Comparison of ENCODE assay signal across 16 mouse cellular contexts in the genomic region with DNA sequence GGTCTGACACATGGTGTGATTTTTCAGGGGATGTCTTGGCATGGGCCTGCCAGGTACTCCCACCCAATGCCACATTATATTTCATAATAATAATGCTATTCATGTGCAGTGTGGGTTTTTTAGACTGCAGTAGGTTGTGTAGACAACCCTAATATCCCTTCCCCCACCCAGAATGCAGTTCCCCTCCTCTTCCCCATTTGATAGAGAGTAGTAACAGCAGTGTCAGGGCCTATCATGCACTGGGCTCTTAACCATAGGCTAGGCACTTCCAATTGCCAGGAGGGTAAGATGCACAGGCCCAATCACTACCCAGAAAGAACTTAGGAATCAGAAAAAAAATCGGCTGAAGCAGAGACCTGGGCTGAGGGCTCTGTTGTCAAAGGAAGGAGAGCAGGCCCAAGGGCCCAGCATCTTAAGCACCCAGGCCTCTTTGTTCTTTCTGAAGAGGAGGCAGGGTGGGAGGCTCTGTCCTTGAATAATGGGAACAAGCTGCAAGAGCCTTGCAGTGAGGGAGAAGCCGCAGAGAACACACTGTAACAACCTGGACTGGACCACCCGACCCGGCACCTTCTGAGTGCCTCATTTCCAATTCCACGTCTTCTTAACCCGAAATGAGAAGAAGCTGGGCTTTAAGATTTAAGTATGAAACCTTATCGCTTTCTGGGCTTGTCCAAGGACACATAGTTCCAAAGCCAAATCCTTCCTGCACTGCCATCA.
"Had no signal": no experiment of that assay in that cellular context is flagged by ENCODE, and none has a peak within 500 bp of the region (broad histone marks: within the 10 kb centered on the region; RNA-seq: fewer than 3 reads in every experiment).

No protein-coding gene starts in this region.

- H3K27me3 ChIP-seq: liver, embryonic 15.5 days; midbrain, embryonic 12.5 days; neural tube, embryonic 13.5 days had no signal

- H3K36me3 ChIP-seq: limb, embryonic 10.5 days; liver, embryonic 15.5 days; midbrain, embryonic 12.5 days; neural tube, embryonic 13.5 days had no signal

- H3K4me1 ChIP-seq: limb, embryonic 10.5 days; midbrain, embryonic 12.5 days; neural tube, embryonic 13.5 days had no signal

- H3K27ac ChIP-seq: left cerebral cortex, adult 2 months; limb, embryonic 10.5 days; liver, embryonic 15.5 days; midbrain, embryonic 12.5 days; neural tube, embryonic 13.5 days had no signal

- H3K4me2 ChIP-seq: liver, embryonic 11.5 days; liver, embryonic 15.5 days; midbrain, embryonic 12.5 days; neural tube, embryonic 13.5 days had no signal

- H3K9me3 ChIP-seq: limb, embryonic 10.5 days; liver, embryonic 15.5 days; midbrain, embryonic 12.5 days; neural tube, embryonic 13.5 days had no signal

- DNase-seq: kidney, adult 2 months; kidney, postnatal 25 days; lung, adult 2 months; lung, postnatal 36 days; retina, postnatal 1 day; right cerebral cortex, postnatal 25 days; thymus, adult 2 months; thymus, postnatal 25 days had no signal

- H3K9ac ChIP-seq: liver, embryonic 15.5 days; midbrain, embryonic 12.5 days; neural tube, embryonic 13.5 days had no signal

- ATAC-seq: lung, postnatal 0 days; midbrain, embryonic 16.5 days had no signal

- H3K4me3 ChIP-seq: left cerebral cortex, adult 2 months; limb, embryonic 10.5 days; liver, embryonic 15.5 days; midbrain, embryonic 12.5 days; neural tube, embryonic 13.5 days had no signal
